Mouse (Mus musculus) brain, adult 2 months (tissue): ENCODE results near the gene Acox2.

Experiments used
- DNase-seq: peaks from one replicate; pipeline ENCODE4 v3.0.0; 2011; ENCODE audit warnings: low read depth, low spot score

Acox2 gene

DNA sequence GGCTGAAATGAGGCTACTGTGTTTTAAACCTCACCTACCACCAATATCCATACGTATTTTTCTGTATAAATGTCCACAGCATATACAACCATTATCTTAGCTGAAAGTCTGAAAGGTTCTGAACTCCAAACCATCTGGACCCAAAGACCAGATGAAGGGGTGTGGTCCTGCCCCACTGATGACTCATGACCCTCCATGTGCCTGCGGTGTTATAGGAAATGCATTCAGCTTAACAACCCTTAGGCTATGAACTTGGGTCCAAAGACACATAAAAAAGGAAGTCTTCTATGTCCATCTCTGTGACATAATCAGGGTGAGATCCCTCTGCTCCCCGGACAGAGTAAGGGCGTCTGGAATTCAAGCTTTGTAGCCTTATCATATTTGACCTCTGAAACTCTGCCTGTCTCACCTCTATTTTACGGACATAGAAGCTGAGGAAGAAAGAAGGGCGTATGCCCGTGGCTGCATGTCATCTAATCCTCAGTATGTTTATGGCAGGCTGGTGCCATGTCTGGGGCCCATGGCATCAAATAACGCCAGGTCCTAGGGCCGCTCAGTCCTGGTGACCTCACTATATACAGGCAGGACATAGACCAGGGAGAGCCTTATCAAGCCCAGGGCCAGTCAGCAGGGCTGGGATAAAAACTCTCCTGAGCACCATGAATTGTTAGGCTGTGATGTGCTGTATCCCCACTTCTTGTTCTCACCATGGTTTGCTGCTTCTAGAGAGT lies 8.8 kb downstream of the Acox2 start:
- DNase-seq: no peak

DNA sequence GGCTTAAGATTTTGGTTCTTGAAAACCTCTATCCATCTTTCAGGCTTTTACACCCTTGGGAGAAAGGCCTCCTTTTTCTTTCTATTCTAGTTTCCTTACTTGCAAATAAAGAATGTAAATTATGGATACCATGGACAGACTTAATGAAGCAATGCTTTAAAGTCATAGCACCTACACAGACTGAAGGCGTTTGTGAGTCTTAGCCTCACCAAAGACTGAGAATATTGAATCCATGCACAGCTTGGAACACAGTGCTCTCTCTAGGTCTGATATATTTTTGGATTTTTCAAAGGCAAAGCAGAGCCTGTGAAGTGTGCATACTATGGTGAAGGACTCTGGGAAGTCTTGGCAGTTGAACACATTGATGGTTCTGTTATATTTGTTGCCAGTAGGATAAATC lies 9.9 kb downstream of the Acox2 start:
- peak; percentile 31 for DNase-seq

GRCm38 (mm10) chr14:8246878-8247277 lies 12.3 kb downstream of the Acox2 start:
- DNase-seq: no peak

DNA sequence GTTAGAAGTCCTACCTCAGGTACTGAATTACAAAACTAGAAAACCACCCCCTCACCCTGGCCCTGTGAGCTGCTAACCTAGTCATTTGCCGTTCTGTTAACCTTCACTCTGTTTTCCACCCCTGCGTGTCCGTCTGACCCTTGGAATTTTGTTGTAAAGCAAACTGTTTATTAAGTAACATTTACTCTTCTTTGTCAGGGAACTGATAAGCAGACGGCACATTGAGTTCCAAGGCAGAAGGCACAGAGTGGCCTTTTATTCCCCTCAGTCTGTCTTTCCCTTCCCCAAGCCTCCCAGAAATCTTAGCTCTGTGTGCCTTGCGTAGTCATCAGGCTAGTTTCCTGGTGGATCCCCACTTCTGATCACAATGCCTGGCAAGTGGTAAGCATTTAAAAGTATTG lies 14.9 kb downstream of the Acox2 start:
- DNase-seq: no peak

DNA sequence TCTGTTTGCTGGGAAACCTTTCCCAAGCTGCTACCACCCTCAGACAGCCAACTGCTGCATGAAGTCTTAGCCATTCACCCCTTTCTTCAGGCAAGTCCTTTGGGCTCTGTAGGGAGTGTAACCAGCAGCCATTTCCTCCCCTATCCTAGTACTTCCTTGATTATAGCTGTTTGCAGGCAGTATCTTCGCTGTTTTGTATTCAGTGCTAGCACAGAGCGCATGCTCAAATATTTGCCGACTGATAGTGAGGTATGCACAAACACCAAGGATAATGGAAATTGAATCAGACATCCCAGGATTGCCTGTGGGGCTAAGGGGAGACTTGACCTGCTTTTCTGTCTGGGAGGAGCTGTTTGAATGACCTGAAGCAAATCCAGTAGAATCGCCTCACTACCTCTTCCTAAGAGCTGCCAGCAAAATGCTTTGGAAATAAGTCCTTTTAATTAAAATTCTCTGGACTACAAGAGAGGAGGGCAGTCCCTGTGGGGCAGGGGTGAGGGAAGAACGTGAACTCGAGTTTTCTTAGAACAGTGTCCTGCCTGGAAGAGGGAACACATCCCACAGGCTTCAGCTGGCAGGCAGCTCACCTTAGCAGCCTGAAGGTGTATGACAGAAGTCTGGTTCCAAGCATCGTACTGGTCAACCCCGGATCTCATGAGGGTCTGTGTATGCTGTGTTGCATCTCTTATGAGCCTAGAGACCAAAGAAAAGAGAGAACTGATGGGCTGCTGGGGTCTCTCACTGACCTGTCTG lies 15.8 kb downstream of the Acox2 start:
- peak; percentile 15 for DNase-seq

DNA sequence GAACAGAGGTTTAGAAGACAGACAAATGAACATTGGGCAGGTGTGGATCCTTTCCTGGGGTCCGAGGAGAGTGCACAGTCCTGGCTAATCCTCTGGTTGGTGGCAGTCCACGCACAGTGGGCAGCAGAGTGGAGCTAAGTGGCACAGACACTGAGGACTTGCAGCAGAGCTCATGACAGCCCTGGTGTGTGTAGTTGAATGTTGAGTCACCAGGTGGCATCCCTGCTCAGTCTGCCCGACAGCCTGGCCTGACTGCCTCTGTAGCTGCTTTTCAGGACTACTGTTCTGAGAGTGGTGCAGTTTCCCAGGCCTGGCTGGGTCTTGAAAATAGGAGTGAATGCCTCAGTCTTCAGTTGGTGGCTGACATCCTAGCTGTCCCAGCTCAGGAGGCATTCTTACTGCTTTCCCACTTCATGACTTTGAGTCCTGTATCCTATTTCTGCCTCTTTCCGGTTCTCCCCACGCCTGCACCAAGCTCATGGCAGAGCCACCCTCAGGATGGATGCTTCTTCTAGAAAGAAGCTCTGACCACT lies 16.7 kb downstream of the Acox2 start:
- peak; percentile 78 for DNase-seq

- no peak for DNase-seq
These were observed 17.3 kb downstream of the Acox2 start for GRCm38 (mm10) chr14:8241816-8242215.

DNA sequence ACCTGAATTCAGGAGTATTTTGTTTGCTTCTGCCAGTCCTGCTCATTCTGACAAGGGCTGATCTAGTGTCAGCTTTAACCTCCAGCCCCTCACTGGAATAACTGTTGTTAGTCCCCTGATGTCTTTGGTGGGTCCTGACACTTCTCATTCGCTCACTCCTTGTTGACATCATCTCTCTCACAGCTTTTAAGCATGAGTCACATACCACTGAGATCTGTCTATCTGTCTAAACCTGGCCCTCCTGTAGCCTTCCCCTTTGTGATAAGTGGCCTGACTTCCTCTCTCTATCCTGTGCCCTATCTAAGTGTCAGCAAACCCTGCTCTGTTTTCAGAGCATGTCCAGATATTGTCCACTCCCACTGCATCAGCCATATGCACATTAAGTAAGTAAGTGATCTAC lies 25.9 kb downstream of the Acox2 start:
- DNase-seq: no peak

- DNase-seq: no peak
These were observed 26.8 kb downstream of the Acox2 start for GRCm38 (mm10) chr14:8232155-8232910.

- no peak for DNase-seq
These were observed 29.7 kb downstream of the Acox2 start for GRCm38 (mm10) chr14:8229367-8230019.

DNA sequence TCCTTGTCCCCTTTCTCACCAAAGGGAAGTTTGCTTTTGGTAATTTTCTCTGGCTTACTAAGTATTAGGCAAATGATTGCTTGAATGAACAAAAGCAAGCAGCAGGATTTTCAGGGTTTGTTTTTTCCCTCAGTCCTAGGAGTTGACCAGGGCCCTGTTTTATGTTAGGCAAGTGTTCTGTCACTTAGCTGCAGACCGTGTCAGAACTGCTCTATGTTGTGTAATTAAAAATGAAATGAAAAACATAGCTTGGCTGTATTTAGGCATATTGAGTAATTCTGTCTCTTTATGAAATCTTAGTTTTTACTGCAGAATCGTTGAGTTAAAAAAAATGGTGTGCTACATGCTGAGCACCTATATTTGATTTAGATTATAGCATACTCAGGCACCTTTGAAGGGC lies 34.3 kb downstream of the Acox2 start:
- no peak for DNase-seq

DNA sequence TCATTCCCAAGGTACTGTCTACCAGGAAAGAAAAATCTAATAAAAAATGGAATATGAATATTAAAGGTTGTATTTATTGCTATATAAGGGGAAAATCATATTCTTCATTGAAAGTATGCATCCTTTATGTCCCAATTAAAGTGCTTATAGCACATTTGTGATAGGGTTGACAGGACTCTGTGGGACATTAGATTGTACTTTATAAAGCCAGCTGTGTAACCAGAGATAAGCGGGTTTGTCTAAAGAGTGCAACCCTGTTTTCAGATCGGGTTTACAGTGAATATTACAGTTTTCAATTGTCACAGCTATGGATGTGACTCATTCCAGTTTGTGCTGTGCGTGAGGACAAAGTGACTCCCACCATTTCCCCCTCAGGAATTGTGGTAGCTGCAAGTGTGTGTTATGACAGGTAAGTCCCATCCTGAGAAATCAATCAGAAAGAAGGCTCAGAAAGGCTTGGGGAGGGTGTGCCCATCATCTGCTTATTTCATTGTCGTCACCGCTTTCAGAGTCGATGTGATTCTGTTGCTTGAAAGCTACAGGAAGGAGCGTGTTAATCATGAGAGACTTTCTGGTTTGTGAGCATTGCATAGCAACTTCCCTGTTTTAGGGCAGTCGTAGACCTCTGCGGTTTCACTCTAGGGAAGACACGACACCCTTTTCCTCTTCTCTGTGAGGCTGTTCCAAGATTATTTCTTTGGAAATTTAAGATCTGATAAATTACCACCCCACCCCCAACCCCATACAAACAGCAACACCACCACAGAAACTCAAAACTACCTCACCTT lies 35.5 kb downstream of the Acox2 start:
- no peak for DNase-seq

DNA sequence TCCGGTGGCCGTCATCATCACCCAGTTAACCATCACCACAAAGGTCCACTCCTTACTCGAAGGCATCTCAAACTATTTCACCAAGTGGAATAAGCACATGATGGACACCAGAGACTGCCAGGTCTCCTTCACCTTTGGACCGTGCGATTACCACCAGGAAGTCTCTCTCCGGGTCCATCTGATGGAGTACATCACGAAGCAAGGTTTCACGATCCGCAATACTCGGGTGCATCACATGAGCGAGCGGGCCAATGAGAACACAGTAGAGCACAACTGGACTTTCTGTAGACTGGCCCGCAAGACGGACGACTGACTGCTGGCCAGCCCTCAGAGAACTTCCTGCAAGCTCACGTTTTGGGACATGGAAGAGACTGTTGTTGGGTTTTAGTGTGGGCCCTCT lies 36.6 kb downstream of the Acox2 start:
- DNase-seq: no peak

- no peak for DNase-seq
These were observed 38.2 kb downstream of the Acox2 start for GRCm38 (mm10) chr14:8220912-8221311.

- DNase-seq: no peak
These were observed 38.8 kb downstream of the Acox2 start for GRCm38 (mm10) chr14:8220306-8220705.

DNA sequence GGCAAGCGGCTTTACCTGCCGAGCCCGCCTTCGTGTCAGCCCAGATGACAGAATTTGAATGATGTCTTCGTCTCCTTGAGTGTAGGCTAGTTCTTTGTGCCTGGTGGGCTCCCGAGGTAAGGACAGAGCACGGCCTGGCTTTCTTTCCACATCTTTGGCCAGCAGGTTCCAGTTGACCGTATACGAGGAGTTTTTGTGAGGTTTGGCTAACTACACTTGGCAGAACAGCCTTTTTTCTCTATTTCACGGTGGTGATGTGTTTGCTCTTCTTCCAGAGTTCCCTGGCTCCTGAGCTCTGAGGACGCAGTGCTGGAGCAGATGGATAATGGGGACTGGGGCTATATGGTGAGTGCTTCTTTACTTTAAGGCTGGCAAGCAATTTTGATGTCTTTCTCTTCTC lies 39.3 kb downstream of the Acox2 start:
- no peak for DNase-seq

DNA sequence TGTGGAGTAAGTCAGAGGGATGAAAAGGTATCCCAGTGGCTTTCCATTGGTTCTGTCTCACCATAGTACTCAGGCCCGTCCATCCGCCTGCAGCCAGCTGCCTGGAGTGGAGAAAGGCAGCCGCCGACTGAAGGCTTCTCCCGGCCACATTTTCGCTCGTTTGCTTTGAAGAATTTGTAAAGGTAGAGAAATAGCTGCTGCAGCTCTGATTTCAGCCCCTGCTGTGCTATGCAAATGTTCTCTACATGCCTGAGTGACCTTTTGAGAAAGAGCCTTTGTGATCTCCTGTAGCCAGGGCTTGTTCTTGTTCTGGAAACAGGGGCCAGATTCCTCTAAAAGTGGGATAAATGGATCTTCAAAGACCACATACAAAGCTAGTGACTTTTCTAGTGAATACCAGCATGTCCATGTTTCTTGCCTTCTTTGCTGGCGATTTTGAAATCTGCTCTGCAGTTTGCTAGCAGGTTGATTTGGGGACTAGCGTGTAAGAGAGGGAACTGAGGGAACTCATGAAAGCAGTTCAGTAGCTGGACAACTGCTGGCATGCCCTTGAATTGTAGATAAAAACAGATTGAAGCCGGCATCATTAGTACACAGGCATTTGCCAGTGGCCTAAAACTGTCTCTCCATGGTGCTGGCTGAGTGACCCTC lies 40.3 kb downstream of the Acox2 start:
- peak; percentile 89 for DNase-seq

- DNase-seq: no peak
These were observed 40.9 kb downstream of the Acox2 start for GRCm38 (mm10) chr14:8218238-8218637.

- no peak for DNase-seq
These were observed 43.1 kb downstream of the Acox2 start for GRCm38 (mm10) chr14:8216100-8216499.

DNA sequence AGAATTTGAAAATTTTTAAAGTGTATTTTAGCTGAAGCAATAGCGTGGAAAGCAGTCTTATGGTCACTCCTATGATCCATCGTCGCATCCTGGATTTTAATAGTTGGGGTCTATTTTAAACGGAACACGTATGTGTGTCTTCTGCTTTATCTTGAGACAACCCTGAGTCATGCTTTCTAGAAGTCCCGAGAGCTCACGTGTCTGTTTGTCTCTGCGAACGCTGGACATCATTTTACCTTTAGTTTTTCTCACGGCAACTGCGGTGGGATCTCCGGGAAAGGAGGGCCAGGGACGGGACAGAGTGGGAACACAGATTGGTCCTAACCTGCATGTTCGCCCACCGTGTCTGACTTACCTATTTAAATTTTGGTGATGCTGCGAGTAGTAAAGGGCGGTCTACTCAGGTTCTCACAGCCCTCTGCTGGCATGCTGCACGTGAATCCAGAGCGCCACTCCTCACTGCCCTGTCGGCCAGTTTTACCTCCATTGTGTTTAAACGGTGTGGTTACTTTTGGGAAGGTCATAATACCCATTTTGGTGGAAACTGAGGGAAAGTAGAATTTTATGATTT lies 43.9 kb downstream of the Acox2 start:
- peak; percentile 63 for DNase-seq
